Mouse (Mus musculus): ENCODE measurements around the gene Cngb1.

Gene Cngb1

GRCm38 (mm10) chr8:95191497-95192175, 114.7 kb downstream of the Cngb1 start:
- no peak for DNase-seq

All from kidney, postnatal 14 days (tissue).